Mouse (Mus musculus) forebrain, embryonic 11.5 days (tissue): ENCODE results near the gene Sinhcaf. TPM values are rescaled to one million over a fixed set of nuclear protein-coding genes. Genes with fewer than 3 reads are reported as not detected.
A peak's percentile ranks its signal among the peaks of the same experiment; 100 is the strongest.

Experiments
- ATAC-seq: fragments of 200-750 bp; cut with Nextera tagmentation; replicated peaks from 2 replicates; pipeline ENCODE4 v1.8.0; 2017; ENCODE audit warnings: moderate TSS enrichment; ENCODE audit not compliant: low FRiP score
- DNase-seq: peaks from one replicate; pipeline ENCODE4 v3.0.0-alpha.2; 2017; ENCODE audit warnings: low spot score
- H3K27ac ChIP-seq: fragments of 300-500 bp; sonication (generic); 2 replicates; pipeline ENCODE4 v1.5.1; 2014; ENCODE audit warnings: low read depth, low read length
- H3K27me3 ChIP-seq: fragments of 300-500 bp; sonication (generic); 2 replicates; pipeline ENCODE4 v1.6.1; 2014; ENCODE audit warnings: mild to moderate bottlenecking, low read length, mixed read lengths; ENCODE audit not compliant: control insufficient read depth, insufficient read depth
- H3K36me3 ChIP-seq: fragments of 300-500 bp; sonication (generic); 2 replicates; pipeline ENCODE4 v1.6.1; 2014; ENCODE audit warnings: mild to moderate bottlenecking, low read length, moderate library complexity, mixed read lengths; ENCODE audit not compliant: control insufficient read depth, insufficient read depth
- H3K4me1 ChIP-seq: fragments of 300-500 bp; sonication (generic); replicated peaks from 2 replicates; pipeline ENCODE4 v1.6.1; 2014; ENCODE audit warnings: low read length, mixed read lengths; ENCODE audit not compliant: control insufficient read depth, insufficient read depth
- H3K4me2 ChIP-seq: fragments of 300-500 bp; sonication (generic); 2 replicates; pipeline ENCODE4 v1.6.1; 2014; ENCODE audit warnings: low read depth, mild to moderate bottlenecking, low read length, moderate library complexity, mixed read lengths; ENCODE audit not compliant: severe bottlenecking
- H3K4me3 ChIP-seq: fragments of 300-500 bp; sonication (generic); 2 replicates; pipeline ENCODE4 v1.5.1; 2014; ENCODE audit warnings: low read depth, low read length
- H3K9ac ChIP-seq: fragments of 300-500 bp; sonication (generic); 2 replicates; pipeline ENCODE4 v1.6.1; 2014; ENCODE audit warnings: low read length
- H3K9me3 ChIP-seq: fragments of 300-500 bp; sonication (generic); 2 replicates; pipeline ENCODE4 v1.6.1; 2016; ENCODE audit warnings: low read length, mixed read lengths; ENCODE audit not compliant: control insufficient read depth
- WGBS: fragments of 180-500 bp; shearing (Covaris S2); extraction: QIAGEN DNeasy Blood & Tissue Kit; methylation state at CpG from one replicate; pipeline ENCODE4 v1.1.7; 2014; 5-methylcytosine and 5-hydroxymethylcytosine counted together
- polyA plus RNA-seq: library from polyadenylated mRNA; unstranded; fragments of >200 nt; fragmentation: Nextera tagmentation; extraction: Ambion mirVana; gene quantifications from 2 replicates; pipeline ENCODE4 v1.2.1, GENCODE M21; 2014

Gene Sinhcaf
- polyA plus RNA-seq, 1 experiment from 2014 or later: 305 TPM

GRCm38 (mm10) chr6:148957046-148957445, 10.8 kb upstream of the Sinhcaf start:
- Histone ChIP-seq H3K4me3 (no peak overlapping the region), H3K9ac (no peak overlapping the region), H3K27ac (no peak overlapping the region), H3K9me3 (no peaks in the 10 kb centered on the region), H3K4me1 (no peaks in the 10 kb centered on the region), H3K4me2 (no peak overlapping the region), H3K36me3 (no peaks in the 10 kb centered on the region), H3K27me3 (no peaks in the 10 kb centered on the region)
- DNase-seq (no peak), ATAC-seq (no peak)
- 86% methylated on average over 3 of the region's 3 CpGs for WGBS

- H3K36me3 ChIP-seq: no peaks in the 10 kb centered on the region
- H3K4me2 ChIP-seq: no peak overlapping the region
- ATAC-seq (0 out of 2 replicates have a peak, but pooled peaks have one; percentile 24), DNase-seq (no peak)
- no peak overlapping the region for H3K9ac ChIP-seq
- H3K9me3 ChIP-seq: no peaks in the 10 kb centered on the region
- no peak overlapping the region for H3K27ac ChIP-seq
- no peaks in the 10 kb centered on the region for H3K27me3 ChIP-seq
- H3K4me1 ChIP-seq: no peaks in the 10 kb centered on the region
- H3K4me3 ChIP-seq: no peak overlapping the region
These were observed 9.6 kb upstream of the Sinhcaf start for GRCm38 (mm10) chr6:148955641-148956420.

- Histone ChIP-seq H3K9ac (peak overlapping the region; percentile 99), H3K27ac (0 out of 2 replicates have a peak overlapping the region, but pooled peaks have one; percentile 18), H3K4me1 (peaks cover 2% of the 10 kb centered on the region; the same call in 1 of the 2 replicates), H3K4me2 (peak overlapping the region; percentile 63), H3K27me3 (no peaks in the 10 kb centered on the region), H3K4me3 (peak overlapping the region; percentile 95), H3K9me3 (no peaks in the 10 kb centered on the region), H3K36me3 (no peaks in the 10 kb centered on the region; the same call in 1 of the 2 replicates)
- ATAC-seq (no peak), DNase-seq (no peak)
- 39% methylated on average over 11 of the region's 11 CpGs for WGBS
These were observed 676 bp upstream of the Sinhcaf start for GRCm38 (mm10) chr6:148946881-148947405.

- Histone ChIP-seq H3K27me3 (no peaks in the 10 kb centered on the region), H3K27ac (peak overlapping the region; percentile 91), H3K9ac (peak overlapping the region; percentile 99), H3K36me3 (no peaks in the 10 kb centered on the region; the same call in 1 of the 2 replicates), H3K4me2 (peak overlapping the region; percentile 63), H3K9me3 (no peaks in the 10 kb centered on the region), H3K4me3 (peak overlapping the region; percentile 95), H3K4me1 (peaks cover 7% of the 10 kb centered on the region; the same call in 1 of the 2 replicates)
- DNase-seq: peak; percentile 83
- ATAC-seq: peak; percentile 40
- WGBS: under 1% methylated on average over 72 of the region's 75 CpGs
These were observed 508 bp downstream of the Sinhcaf start for GRCm38 (mm10) chr6:148945509-148946408.

GRCm38 (mm10) chr6:148944767-148945508, 1.3 kb downstream of the Sinhcaf start:
- H3K27me3 ChIP-seq: no peaks in the 10 kb centered on the region
- peak overlapping the region; percentile 99 for H3K9ac ChIP-seq
- H3K4me2 ChIP-seq: peak overlapping the region; percentile 63
- H3K4me3 ChIP-seq: peak overlapping the region; percentile 95
- WGBS: under 1% methylated on average over 92 of the region's 92 CpGs
- ATAC-seq (peak; percentile 73), DNase-seq (peak; percentile 87)
- peaks cover 7% of the 10 kb centered on the region; the same call in 1 of the 2 replicates for H3K4me1 ChIP-seq
- no peaks in the 10 kb centered on the region for H3K9me3 ChIP-seq
- no peaks in the 10 kb centered on the region; the same call in 1 of the 2 replicates for H3K36me3 ChIP-seq
- H3K27ac ChIP-seq: peak overlapping the region; percentile 91

GRCm38 (mm10) chr6:148944344-148944766, 1.9 kb downstream of the Sinhcaf start:
- H3K27me3 ChIP-seq: no peaks in the 10 kb centered on the region

GRCm38 (mm10) chr6:148943695-148944094, 2.6 kb downstream of the Sinhcaf start:
- Histone ChIP-seq H3K4me3 (peak overlapping the region; percentile 95), H3K36me3 (no peaks in the 10 kb centered on the region; the same call in 1 of the 2 replicates), H3K4me2 (peak overlapping the region; percentile 63), H3K9me3 (no peaks in the 10 kb centered on the region), H3K4me1 (peaks cover 7% of the 10 kb centered on the region; the same call in 1 of the 2 replicates), H3K27ac (no peak overlapping the region), H3K27me3 (no peaks in the 10 kb centered on the region), H3K9ac (peak overlapping the region; percentile 99)
- 15% methylated on average over 3 of the region's 3 CpGs for WGBS
- DNase-seq: no peak
- no peak for ATAC-seq

More at GRCm38 (mm10) chr6:148944344-148944766, 1.9 kb downstream of the Sinhcaf start:
- no peak for DNase-seq
- Histone ChIP-seq H3K36me3 (no peaks in the 10 kb centered on the region; the same call in 1 of the 2 replicates), H3K9ac (peak overlapping the region; percentile 99), H3K4me1 (peaks cover 7% of the 10 kb centered on the region; the same call in 1 of the 2 replicates), H3K4me2 (peak overlapping the region; percentile 63), H3K9me3 (no peaks in the 10 kb centered on the region), H3K27ac (peak overlapping the region; percentile 91), H3K4me3 (peak overlapping the region; percentile 95)
- WGBS: under 1% methylated on average over 30 of the region's 30 CpGs
- ATAC-seq: no peak; the same call in 1 of the 2 replicates
